Mouse (Mus musculus): ENCODE results near the gene Klf7.

DNA sequence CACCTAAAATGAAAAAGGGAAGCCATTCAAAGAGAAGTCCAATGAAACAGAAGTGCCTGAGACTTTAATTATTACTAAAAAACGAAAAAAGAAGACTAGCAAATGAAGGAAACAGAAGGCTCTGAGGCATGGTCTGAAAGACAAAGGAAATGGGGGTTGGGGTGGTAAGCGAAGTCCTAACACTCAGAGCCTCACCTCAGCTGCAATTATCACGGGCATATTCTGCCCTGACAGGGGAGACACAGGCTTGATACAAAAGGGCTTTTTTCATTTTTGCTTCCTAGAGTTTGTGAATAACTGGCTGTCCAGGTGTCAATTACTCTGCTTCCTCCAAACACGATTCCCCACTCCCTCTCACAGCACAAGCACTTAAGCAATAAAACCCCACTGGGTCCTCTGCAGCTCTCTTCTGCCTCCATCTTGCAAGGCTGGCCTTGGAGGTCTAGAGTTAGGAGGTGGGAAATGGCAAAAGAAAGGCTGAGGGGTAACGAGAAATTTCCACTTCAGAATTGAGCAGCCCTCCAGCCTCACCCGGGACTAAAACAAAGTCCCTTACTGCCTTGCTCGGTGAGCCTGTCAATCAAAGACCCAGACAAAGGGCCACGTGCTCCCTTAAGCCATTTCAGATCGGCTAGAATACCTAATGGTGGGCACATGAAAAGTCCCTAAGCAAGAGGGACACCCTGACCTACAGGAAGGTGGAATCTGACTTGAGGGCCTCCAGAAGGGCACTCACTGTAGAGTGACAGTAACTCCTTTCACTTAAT lies 118.4 kb downstream of the Klf7 start:
- no peak for TF ChIP-seq POLR2A (IDR thresholded peaks at IDR 0.05; ENCODE audit: borderline replicate concordance, insufficient read depth, low read length)
- TF ChIP-seq CTCF (IDR thresholded peaks at IDR 0.05; ENCODE audit: borderline replicate concordance, insufficient read depth, low read depth, low read length) = no peak

All from cerebellum, adult 2 months (tissue).